Mouse (Mus musculus) regulatory T cell (primary cell): ENCODE results near the gene Hipk2.

Experiments
- in situ Hi-C: fragments of 300-600 bp; cut with MboI, MseI; formaldehyde crosslinking; loops from one replicate; pipeline ENCODE4 v1.15.1; 2025; ENCODE audit warnings: high pct_unique_total_duplicates

Gene Hipk2

DNA sequence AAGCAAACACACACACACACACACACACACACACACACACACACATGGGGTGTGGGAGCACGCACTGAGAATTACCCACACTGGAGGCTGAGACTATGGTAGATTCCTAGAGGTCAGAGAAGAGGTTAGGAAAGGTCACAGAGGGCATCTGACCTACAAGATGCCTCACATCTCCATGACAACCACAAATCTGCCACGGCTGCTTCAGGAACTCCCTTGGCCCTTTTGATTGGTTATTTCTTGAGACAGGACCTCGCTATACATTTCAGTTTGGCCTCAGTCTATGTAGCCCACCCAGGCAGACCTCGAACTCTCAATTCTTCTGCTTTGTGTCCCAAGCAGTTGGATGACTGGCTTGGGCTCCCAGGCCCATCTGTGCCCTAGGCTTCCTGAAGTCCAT, 214.3 kb downstream of the Hipk2 start:
- in situ Hi-C loops: no loop called here

DNA sequence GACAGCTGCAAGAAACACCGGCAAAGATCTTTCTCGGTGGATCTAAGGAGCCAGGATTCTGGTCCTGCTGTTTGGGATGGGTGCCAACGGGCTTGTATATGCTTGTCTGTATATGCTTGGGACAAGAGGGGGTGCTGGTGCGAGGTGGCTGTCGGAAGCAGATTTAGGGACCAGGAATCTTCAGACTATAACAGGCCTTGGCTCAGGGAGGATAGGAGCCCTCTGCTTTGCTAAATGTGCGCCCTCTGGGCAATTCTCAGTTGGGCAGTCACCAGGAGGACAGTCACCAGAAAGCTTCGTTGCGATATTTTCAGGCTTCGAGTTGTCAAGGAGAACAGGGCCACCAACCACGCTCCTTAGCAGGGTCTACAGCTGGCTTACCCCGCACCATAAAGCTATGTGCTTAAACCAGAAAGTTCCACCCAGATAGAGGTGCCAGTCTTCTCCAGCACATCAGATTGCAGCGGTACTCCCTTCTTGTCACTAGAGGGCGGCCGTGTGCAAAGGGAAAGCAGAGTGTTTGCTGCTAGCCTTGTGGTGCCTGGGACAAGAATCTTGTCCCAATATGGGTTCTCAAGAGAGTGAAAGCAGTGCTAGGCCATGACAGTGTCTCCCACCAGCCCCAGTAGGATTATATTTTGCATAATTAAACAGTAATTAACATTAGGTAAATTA, 225.6 kb downstream of the Hipk2 start:
- in situ Hi-C loops: no loop called here

- in situ Hi-C loops: loop anchor here (5.0 kb wide), 1 partner anchor 263 kb away; no protein-coding TSS in a partner anchor
Measured at GRCm38 (mm10) chr6:38649545-38649944, 226.4 kb downstream of the Hipk2 start.
